Mouse (Mus musculus) erythroblast, embryonic 14.5 days (primary cell): ENCODE data around the gene Slco2a1.

Source experiments
- GATA1 ChIP-seq: IDR thresholded peaks from 2 replicates; pipeline ENCODE4 v1.6.1; 2012; ENCODE audit warnings: low read length, inconsistent platforms, mixed read lengths
- TAL1 ChIP-seq: IDR thresholded peaks from 3 replicates; pipeline ENCODE4 v1.6.1; 2012; ENCODE audit warnings: low read length, inconsistent platforms, mixed read lengths

- TF ChIP-seq TAL1 (no peak), GATA1 (no peak)
Measured at GRCm38 (mm10) chr9:102985111-102985510, 3.4 kb upstream of the Slco2a1 start.
